Mouse (Mus musculus) kidney, embryonic 15.5 days (tissue): Measurements from ENCODE around the gene Htr3b. TPM values are rescaled to one million over a fixed set of nuclear protein-coding genes. Genes with fewer than 3 reads are reported as not detected.

Source experiments
- ATAC-seq: fragments of 200-750 bp; cut with Nextera tagmentation; replicated peaks from 2 replicates; pipeline ENCODE4 v1.8.0; 2017; ENCODE audit warnings: moderate TSS enrichment; ENCODE audit not compliant: low FRiP score
- H3K27ac ChIP-seq: fragments of 300-500 bp; sonication (generic); 2 replicates; pipeline ENCODE4 v1.5.1; 2015; ENCODE audit warnings: mild to moderate bottlenecking, inconsistent platforms
- H3K27me3 ChIP-seq: fragments of 300-500 bp; sonication (generic); 2 replicates; pipeline ENCODE4 v1.6.1; 2015; ENCODE audit warnings: inconsistent platforms
- H3K36me3 ChIP-seq: fragments of 300-500 bp; sonication (generic); 2 replicates; pipeline ENCODE4 v1.6.1; 2015; ENCODE audit warnings: inconsistent platforms
- H3K4me1 ChIP-seq: fragments of 300-500 bp; sonication (generic); 2 replicates; pipeline ENCODE4 v1.6.1; 2015; ENCODE audit warnings: inconsistent platforms
- H3K4me2 ChIP-seq: fragments of 300-500 bp; sonication (generic); 2 replicates; pipeline ENCODE4 v1.6.1; 2015; ENCODE audit warnings: moderate library complexity, mild to moderate bottlenecking, inconsistent platforms
- H3K4me3 ChIP-seq: fragments of 300-500 bp; sonication (generic); replicated peaks from 2 replicates; pipeline ENCODE4 v1.5.1; 2015; ENCODE audit warnings: mild to moderate bottlenecking, inconsistent platforms
- H3K9ac ChIP-seq: fragments of 300-500 bp; sonication (generic); 2 replicates; pipeline ENCODE4 v1.6.1; 2015; ENCODE audit warnings: mild to moderate bottlenecking, inconsistent platforms
- H3K9me3 ChIP-seq: fragments of 300-500 bp; sonication (generic); replicated peaks from 2 replicates; pipeline ENCODE4 v1.6.1; 2016; ENCODE audit warnings: inconsistent platforms
- WGBS: fragments of 180-500 bp; shearing (Covaris S2); methylation state at CpG from one replicate; pipeline ENCODE4 v1.1.7; 2015; ENCODE audit warnings: mixed read lengths; 5-methylcytosine and 5-hydroxymethylcytosine counted together
- polyA plus RNA-seq: library from polyadenylated mRNA; unstranded; fragments of >200 nt; fragmentation: Nextera tagmentation; extraction: Ambion mirVana; gene quantifications from 2 replicates; pipeline ENCODE4 v1.2.1, GENCODE M21; 2015

Gene Htr3b
- polyA plus RNA-seq, 1 experiment from 2014 or later: 0.32 TPM

DNA sequence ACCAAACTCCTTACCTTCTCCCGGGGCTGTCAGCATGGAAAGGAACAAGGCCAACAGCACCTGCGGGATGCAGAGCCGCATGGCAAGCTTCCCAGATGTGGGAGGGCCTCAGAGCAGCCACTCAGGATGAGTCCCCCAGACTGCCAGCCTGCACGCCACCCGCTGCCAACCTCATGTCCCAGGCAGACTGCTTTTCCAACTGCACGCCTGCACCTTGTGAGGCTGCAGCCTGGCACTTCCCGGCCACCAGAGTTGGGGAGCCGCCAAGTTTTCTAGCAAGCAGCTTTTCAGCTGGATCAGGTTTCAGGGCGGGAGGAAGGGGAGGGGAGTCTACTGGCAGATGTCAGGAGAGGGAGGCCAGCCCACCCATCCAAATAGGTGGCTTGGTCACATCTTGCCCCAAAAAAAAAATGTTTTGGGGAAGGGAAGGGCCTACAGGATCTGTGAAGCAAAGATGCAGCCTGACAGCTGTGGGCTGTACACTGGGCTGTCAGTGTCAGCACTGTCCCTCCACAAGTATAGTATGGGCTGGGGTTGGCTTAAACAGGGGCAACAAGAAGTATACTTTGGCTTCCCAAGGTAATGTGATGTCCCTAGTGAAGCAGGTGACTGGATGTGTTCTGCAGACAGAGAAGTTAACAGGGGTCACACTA, 53.8 kb downstream of the Htr3b start, which contains the start of gene Htr3a:
TSS of gene Htr3a (minus strand) at position 215 of the 653 bp plus-strand sequence.
- Histone ChIP-seq H3K4me1 (peaks cover 10% of the 10 kb centered on the region), H3K27me3 (no peaks in the 10 kb centered on the region), H3K36me3 (no peaks in the 10 kb centered on the region), H3K9ac (no peak within 1 kb of the TSS), H3K27ac (0 out of 2 replicates have a peak within 1 kb of the TSS, but pooled peaks have one; percentile 29), H3K9me3 (no peaks in the 10 kb centered on the region), H3K4me3 (no peak within 1 kb of the TSS), H3K4me2 (peak within 1 kb of the TSS; percentile 39)
- peak; percentile 71 for ATAC-seq
- WGBS: 3% methylated on average over 9 of the region's 9 CpGs

DNA sequence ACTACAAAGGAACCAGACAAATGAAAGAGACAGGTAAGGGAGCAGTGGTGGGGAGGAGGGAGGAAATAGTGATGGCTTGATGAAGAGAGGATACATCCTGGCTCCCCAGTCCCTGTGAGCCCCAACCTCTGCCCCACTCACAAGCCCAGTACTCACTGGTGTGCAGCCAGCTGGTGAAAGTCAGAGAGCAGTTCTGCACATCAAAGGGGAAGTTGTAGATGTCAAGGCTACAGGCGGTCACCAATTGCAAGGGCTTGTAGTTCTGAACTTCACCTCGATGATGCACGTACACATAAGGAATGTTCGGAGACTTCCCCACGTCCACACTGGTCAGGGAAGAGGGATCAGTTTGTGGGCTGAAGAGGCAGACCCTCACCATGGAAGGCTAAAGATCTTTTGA, 60.4 kb downstream of the Htr3b start:
- Histone ChIP-seq H3K4me1 (no peaks in the 10 kb centered on the region), H3K9me3 (no peaks in the 10 kb centered on the region), H3K27me3 (no peaks in the 10 kb centered on the region), H3K4me3 (no peak overlapping the region), H3K4me2 (no peak overlapping the region), H3K9ac (no peak overlapping the region), H3K36me3 (no peaks in the 10 kb centered on the region), H3K27ac (no peak overlapping the region)
- 46% methylated on average over 5 of the region's 5 CpGs for WGBS
- ATAC-seq: no peak

DNA sequence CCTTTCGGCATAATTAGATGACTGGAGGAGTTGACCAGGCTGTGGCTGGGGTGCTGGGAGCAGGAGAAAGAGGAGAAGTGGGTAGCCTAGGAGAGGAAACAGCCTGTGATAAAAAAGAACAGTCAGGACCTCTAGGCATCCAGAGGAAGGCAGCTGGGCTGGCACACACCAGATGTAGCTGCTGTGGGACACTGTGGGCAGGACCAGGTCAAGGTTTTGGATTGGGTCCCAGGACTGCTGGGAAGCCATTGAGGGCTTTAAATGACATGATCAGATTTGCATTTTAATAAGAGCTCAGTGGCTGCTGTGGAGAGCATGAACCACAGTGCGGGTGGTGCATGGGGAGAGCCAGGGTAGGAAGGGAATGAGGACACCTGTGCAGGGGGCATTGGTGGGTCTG, 61.0 kb downstream of the Htr3b start:
- no peaks in the 10 kb centered on the region for H3K4me1 ChIP-seq
- H3K27me3 ChIP-seq: no peaks in the 10 kb centered on the region
- no peaks in the 10 kb centered on the region for H3K9me3 ChIP-seq
- H3K9ac ChIP-seq: no peak overlapping the region
- 60% methylated on average over 2 of the region's 2 CpGs for WGBS
- no peaks in the 10 kb centered on the region for H3K36me3 ChIP-seq
- no peak overlapping the region for H3K27ac ChIP-seq
- H3K4me3 ChIP-seq: no peak overlapping the region
- no peak for ATAC-seq
- H3K4me2 ChIP-seq: no peak overlapping the region

DNA sequence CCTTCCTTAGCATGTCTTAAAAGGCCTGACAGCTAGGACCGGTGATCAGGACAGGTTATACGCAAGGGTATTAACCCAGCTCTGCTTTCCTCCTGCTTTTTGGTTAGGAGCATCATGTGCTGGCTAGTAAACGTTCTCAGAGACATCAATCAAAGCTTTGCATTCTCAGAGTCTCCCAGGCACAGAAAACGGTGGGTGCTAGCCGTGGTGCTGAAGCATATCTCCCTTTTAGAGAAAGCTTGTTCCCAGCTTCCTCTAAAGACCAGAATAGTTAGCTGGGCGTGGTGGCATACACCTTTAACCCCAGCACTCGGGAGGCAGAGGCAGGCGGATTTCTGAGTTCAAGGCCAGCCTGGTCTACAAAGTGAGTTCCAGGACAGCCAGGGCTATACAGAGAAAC, 66.2 kb downstream of the Htr3b start:
- Histone ChIP-seq H3K9me3 (no peaks in the 10 kb centered on the region), H3K4me1 (no peaks in the 10 kb centered on the region), H3K9ac (no peak overlapping the region), H3K4me3 (no peak overlapping the region), H3K36me3 (no peaks in the 10 kb centered on the region), H3K4me2 (no peak overlapping the region), H3K27me3 (peaks cover 19% of the 10 kb centered on the region), H3K27ac (no peak overlapping the region)
- 27% methylated on average over 8 of the region's 8 CpGs for WGBS
- ATAC-seq: no peak

DNA sequence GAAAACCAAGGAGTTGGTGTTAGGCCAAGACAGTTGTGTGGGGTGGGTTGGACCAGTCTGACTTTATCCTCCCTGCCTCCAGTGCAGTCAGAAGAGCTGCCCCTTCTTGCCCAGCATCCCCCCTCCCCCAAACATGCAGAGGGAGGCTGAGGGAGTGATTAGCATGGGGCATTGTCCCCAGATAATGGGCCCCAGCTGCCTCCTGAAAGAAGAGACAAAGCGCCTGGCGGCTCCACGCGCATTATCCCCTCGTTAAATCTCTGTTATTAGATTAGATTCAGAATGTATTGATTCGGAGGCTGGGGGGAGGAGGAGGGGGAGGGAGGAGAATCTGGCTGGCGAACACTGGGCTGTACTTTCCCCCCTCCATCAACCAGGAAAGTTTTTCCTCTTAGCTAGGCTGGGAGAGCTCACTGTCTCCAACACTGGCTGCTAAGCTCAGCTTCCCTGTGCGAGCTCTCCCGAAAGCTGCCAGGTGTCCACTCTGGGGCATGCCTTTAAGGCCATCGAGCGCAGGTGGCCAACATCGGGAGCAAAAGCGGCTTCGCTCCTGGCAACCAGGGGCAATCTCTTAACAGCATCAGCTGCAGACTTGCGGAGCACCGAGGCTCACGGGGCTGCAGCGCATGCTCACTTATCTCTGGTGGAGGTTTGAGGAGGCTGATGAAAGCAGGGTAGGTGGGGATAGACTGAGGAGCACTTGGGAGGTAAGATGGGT, 68.8 kb downstream of the Htr3b start:
- ATAC-seq: no peak
- Histone ChIP-seq H3K4me3 (no peak overlapping the region), H3K27me3 (peaks cover 19% of the 10 kb centered on the region), H3K4me2 (no peak overlapping the region), H3K27ac (no peak overlapping the region), H3K9ac (no peak overlapping the region), H3K4me1 (no peaks in the 10 kb centered on the region), H3K36me3 (no peaks in the 10 kb centered on the region), H3K9me3 (no peaks in the 10 kb centered on the region)
- WGBS: 22% methylated on average over 18 of the region's 18 CpGs

DNA sequence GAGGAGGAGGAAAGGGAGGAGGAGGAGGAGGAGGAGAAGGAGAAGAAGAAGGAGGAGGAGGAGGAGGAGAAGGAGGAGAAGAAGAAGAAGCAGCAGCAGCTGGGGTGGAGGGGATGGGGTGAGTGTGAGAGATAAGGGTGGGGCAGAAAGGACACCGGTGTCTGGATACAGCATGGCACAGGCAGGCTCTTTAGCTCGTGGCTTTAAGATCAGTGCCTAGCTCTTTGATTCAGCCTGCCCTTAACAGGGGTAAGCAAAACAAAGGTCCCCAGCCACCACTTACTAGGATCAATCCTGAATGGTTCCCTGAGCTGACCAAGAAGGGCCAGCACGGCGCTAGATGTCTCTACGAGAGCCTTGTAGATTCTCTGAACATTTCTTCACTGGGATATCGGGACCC, 70.0 kb downstream of the Htr3b start:
- WGBS: 68% methylated on average over 6 of the region's 6 CpGs

DNA sequence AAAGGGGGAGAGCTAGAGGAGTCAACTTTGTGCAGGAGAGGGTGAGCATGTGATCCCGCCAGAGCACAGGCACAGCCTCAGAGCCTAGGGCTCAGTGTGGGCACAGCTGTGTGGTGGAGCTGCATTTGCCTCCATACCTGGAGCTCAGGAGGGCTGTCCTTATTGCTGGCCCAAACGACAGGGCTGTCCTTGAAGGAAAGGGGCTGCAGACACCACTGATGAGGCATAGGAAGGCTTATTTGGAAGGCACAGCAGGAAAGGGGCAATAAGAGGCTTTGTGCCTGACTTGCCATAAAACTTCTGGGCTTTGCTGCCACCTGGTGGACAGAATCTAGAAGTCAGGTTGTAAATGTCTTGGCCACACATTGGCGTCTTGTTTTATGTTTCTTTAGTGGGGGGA, 70.8 kb downstream of the Htr3b start:
- Histone ChIP-seq H3K9ac (no peak overlapping the region), H3K27me3 (peaks cover 19% of the 10 kb centered on the region), H3K27ac (no peak overlapping the region), H3K4me2 (no peak overlapping the region), H3K9me3 (no peaks in the 10 kb centered on the region), H3K4me1 (no peaks in the 10 kb centered on the region), H3K4me3 (no peak overlapping the region), H3K36me3 (no peaks in the 10 kb centered on the region)
- 29% methylated on average over 3 of the region's 3 CpGs for WGBS
- no peak for ATAC-seq

More for the DNA sequence above, 70.0 kb downstream of the Htr3b start:
- no peak overlapping the region for H3K4me2 ChIP-seq
- no peak for ATAC-seq
- peaks cover 19% of the 10 kb centered on the region for H3K27me3 ChIP-seq
- no peak overlapping the region for H3K4me3 ChIP-seq
- H3K9me3 ChIP-seq: no peaks in the 10 kb centered on the region
- no peak overlapping the region for H3K27ac ChIP-seq
- no peaks in the 10 kb centered on the region for H3K36me3 ChIP-seq
- H3K9ac ChIP-seq: no peak overlapping the region
- no peaks in the 10 kb centered on the region for H3K4me1 ChIP-seq

DNA sequence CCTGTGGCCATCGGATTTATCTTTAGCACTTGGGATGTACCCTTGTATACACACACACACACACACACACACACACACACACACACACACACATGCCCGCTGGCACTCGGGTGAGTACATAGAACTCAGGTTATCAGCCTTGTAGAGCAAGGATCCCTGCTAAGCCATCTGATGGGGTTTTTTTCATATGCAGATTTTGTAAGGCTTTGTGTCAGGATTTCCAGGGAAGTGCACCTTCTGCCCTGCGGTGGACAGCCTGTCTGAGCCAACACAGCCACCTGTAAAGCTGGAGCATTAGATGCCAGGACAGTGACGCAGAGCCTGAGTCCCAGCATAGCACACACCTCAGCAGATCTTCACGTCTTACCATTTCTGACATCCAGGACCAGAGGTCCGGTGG, 75.7 kb downstream of the Htr3b start:
- no peak overlapping the region for H3K4me3 ChIP-seq
- no peak overlapping the region for H3K4me2 ChIP-seq
- 80% methylated on average over 7 of the region's 7 CpGs for WGBS
- no peaks in the 10 kb centered on the region for H3K4me1 ChIP-seq
- H3K27ac ChIP-seq: no peak overlapping the region
- H3K36me3 ChIP-seq: no peaks in the 10 kb centered on the region
- H3K9me3 ChIP-seq: no peaks in the 10 kb centered on the region
- no peaks in the 10 kb centered on the region for H3K27me3 ChIP-seq
- no peak overlapping the region for H3K9ac ChIP-seq
- no peak for ATAC-seq

Other genes starting within 250 kb of the Htr3b start
- 1.2 and 2.1 TPM in 2 replicates for gene Zbtb16, start 128.8 kb downstream of the Htr3b start, polyA plus RNA-seq
- gene Htr3a, start 53.9 kb downstream of the Htr3b start, polyA plus RNA-seq: 0.86 and 0.90 TPM in 2 replicates
- gene Usp28, start 20.4 kb upstream of the Htr3b start, polyA plus RNA-seq: 33.1 and 36.2 TPM in 2 replicates
- gene Zw10, start 90.6 kb upstream of the Htr3b start, polyA plus RNA-seq: 38.4 and 41.5 TPM in 2 replicates
- 0.36 and 0.39 TPM in 2 replicates for gene Tmprss5, start 116.3 kb upstream of the Htr3b start, polyA plus RNA-seq